Mouse (Mus musculus) E14TG2a.4 (cell line): ENCODE measurements around the gene Ttn.

Experiments used
- CTCF ChIP-seq: conservative IDR thresholded peaks from 2 replicates; pipeline ENCODE4 v1.5.1; 2014; ENCODE audit warnings: low read length
- NANOG ChIP-seq: IDR thresholded peaks from 2 replicates; pipeline ENCODE4 v1.6.1; 2014; ENCODE audit warnings: borderline replicate concordance, low read length, mixed read lengths
- POU5F1 ChIP-seq: IDR thresholded peaks from 2 replicates; pipeline ENCODE4 v1.6.1; 2014; ENCODE audit warnings: low read length, borderline replicate concordance

DNA sequence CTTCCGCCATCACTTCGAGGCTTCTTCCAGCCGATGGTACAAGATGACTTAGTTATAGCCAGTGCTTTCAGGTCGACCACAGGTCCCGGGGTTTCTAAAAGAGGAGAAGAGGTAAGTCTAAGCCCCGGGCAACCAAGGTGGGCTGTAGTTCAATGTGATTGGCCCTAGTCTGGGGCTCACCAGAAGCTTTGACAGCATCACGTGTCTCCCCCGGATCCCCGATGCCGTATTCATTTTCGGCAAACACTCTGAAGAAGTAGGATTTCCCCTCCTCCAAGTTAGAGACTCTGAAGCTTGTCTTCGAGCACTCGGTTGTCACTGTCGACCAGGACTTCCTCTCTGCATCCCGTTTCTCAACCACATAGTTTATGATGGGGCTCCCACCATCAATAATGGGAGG lies 225.9 kb downstream of the Ttn start:
- TF ChIP-seq CTCF (no peak), POU5F1 (no peak), NANOG (no peak)
